Mouse (Mus musculus): ENCODE data around the gene Tdp2. TPM values are rescaled to one million over a fixed set of nuclear protein-coding genes. Genes with fewer than 3 reads are reported as not detected.

Tdp2 gene
- polyA plus RNA-seq (2012; rRNA removed), result 8.9 and 12.7 TPM in 2 replicates

GRCm38 (mm10) chr13:24831353-24832130, at the start of gene Tdp2, which contains the start of gene Acot13:
TSS of gene Tdp2 (plus strand) at chr13:24831679.
TSS of gene Acot13 (minus strand) at chr13:24831540.
- H3K4me1 ChIP-seq (ENCODE audit: control insufficient read depth, insufficient read depth, low read length), result peaks cover 12% of the 10 kb centered on the region
- peak; percentile 87 for DNase-seq
- TF ChIP-seq CTCF (IDR thresholded peaks at IDR 0.05; ENCODE audit: insufficient read depth, low read length), result no peak
- TF ChIP-seq POLR2A (IDR thresholded peaks at IDR 0.05; ENCODE audit: borderline replicate concordance, extremely low read depth, low read depth, low read length), result peak; percentile 85
- under 1% methylated on average over 89 of the region's 90 CpGs for WGBS
- peak within 1 kb of the TSS; percentile 81 for H3K4me3 ChIP-seq (replicated peaks; ENCODE audit: extremely low read depth, low read depth, low read length)

DNA sequence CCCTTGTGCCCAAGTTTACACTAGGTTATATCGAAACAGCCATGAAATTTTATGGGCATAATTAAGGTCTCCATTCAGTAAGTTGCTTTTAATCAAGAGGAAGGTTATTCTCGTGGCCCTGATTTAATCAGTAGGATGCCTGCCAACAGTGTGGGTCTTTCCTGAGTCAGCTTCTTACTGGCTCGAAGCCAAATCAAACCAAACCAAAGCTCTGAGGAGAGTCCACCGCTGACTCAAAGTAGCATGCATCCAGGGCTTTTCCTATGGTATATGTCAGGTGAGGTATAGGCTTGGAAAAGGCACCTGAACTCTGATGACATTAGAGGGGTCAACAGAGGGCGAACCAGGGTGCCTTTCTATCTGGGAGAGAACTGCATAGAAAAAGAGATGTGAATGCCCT, 49.6 kb upstream of the Tdp2 start:
- TF ChIP-seq POLR2A (IDR thresholded peaks at IDR 0.05; ENCODE audit: borderline replicate concordance, extremely low read depth, low read depth, low read length), result no peak
- TF ChIP-seq CTCF (IDR thresholded peaks at IDR 0.05; ENCODE audit: insufficient read depth, low read length), result no peak
- DNase-seq, result no peak
- WGBS, result 33% methylated on average over 5 of the region's 5 CpGs
- Histone ChIP-seq H3K4me3 (replicated peaks; ENCODE audit: extremely low read depth, low read depth, low read length) (no peak overlapping the region), H3K4me1 (ENCODE audit: control insufficient read depth, insufficient read depth, low read length) (0 out of 2 replicates have a peak, but pooled peaks cover 2% of the 10 kb centered on the region)

DNA sequence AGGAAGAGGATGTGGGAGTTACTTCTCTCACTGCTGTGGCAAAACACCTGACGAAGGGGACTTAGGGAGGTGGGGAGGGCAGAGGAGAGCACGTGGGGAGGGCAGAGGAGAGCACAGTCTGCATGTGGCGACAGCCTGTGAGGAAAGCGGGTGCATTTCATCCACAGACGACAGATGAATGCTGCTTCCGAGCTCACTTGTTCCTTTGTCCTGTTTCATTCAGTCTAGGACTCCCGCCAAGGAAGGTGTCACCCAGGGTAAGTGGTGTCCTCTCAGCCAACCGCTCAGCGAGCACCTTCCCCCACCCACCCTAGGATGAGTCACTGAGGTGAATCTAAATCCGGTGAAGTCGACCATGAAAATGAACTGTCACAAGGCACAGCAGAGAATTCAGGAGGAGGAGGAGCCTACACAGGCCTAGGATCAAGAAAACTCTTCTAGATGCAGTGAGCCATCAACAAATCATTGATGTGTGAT, 45.4 kb upstream of the Tdp2 start:
- 0 out of 2 replicates have a peak, but pooled peaks cover 2% of the 10 kb centered on the region for H3K4me1 ChIP-seq (ENCODE audit: control insufficient read depth, insufficient read depth, low read length)
- WGBS, result 53% methylated on average over 11 of the region's 11 CpGs
- DNase-seq, result no peak
- no peak for TF ChIP-seq CTCF (IDR thresholded peaks at IDR 0.05; ENCODE audit: insufficient read depth, low read length)
- no peak for TF ChIP-seq POLR2A (IDR thresholded peaks at IDR 0.05; ENCODE audit: borderline replicate concordance, extremely low read depth, low read depth, low read length)
- H3K4me3 ChIP-seq (replicated peaks; ENCODE audit: extremely low read depth, low read depth, low read length), result no peak overlapping the region

GRCm38 (mm10) chr13:24787477-24787876, 44.0 kb upstream of the Tdp2 start:
- 88% methylated on average over 5 of the region's 5 CpGs for WGBS
- TF ChIP-seq CTCF (IDR thresholded peaks at IDR 0.05; ENCODE audit: insufficient read depth, low read length), result no peak
- no peak for TF ChIP-seq POLR2A (IDR thresholded peaks at IDR 0.05; ENCODE audit: borderline replicate concordance, extremely low read depth, low read depth, low read length)

GRCm38 (mm10) chr13:24791349-24791748, 40.1 kb upstream of the Tdp2 start:
- Histone ChIP-seq H3K4me3 (replicated peaks; ENCODE audit: extremely low read depth, low read depth, low read length) (no peak overlapping the region), H3K4me1 (ENCODE audit: control insufficient read depth, insufficient read depth, low read length) (no peaks in the 10 kb centered on the region)
- 37% methylated on average over 2 of the region's 2 CpGs for WGBS
- no peak for TF ChIP-seq CTCF (IDR thresholded peaks at IDR 0.05; ENCODE audit: insufficient read depth, low read length)
- TF ChIP-seq POLR2A (IDR thresholded peaks at IDR 0.05; ENCODE audit: borderline replicate concordance, extremely low read depth, low read depth, low read length), result no peak
- peak; percentile 30 for DNase-seq

More at GRCm38 (mm10) chr13:24787477-24787876, 44.0 kb upstream of the Tdp2 start:
- Histone ChIP-seq H3K4me3 (replicated peaks; ENCODE audit: extremely low read depth, low read depth, low read length) (no peak overlapping the region), H3K4me1 (ENCODE audit: control insufficient read depth, insufficient read depth, low read length) (0 out of 2 replicates have a peak, but pooled peaks cover 2% of the 10 kb centered on the region)
- DNase-seq, result no peak

GRCm38 (mm10) chr13:24792411-24793045, 39.0 kb upstream of the Tdp2 start:
- no peaks in the 10 kb centered on the region for H3K4me1 ChIP-seq (ENCODE audit: control insufficient read depth, insufficient read depth, low read length)
- H3K4me3 ChIP-seq (replicated peaks; ENCODE audit: extremely low read depth, low read depth, low read length), result no peak overlapping the region
- WGBS, result 48% methylated on average over 9 of the region's 9 CpGs
- TF ChIP-seq CTCF (IDR thresholded peaks at IDR 0.05; ENCODE audit: insufficient read depth, low read length) (no peak), POLR2A (IDR thresholded peaks at IDR 0.05; ENCODE audit: borderline replicate concordance, extremely low read depth, low read depth, low read length) (no peak)
- no peak for DNase-seq

- no peak for TF ChIP-seq CTCF (IDR thresholded peaks at IDR 0.05; ENCODE audit: insufficient read depth, low read length)
- no peak for TF ChIP-seq POLR2A (IDR thresholded peaks at IDR 0.05; ENCODE audit: borderline replicate concordance, extremely low read depth, low read depth, low read length)
- WGBS, result 96% methylated on average over 4 of the region's 4 CpGs
- peaks cover 3% of the 10 kb centered on the region for H3K4me1 ChIP-seq (ENCODE audit: control insufficient read depth, insufficient read depth, low read length)
- H3K4me3 ChIP-seq (replicated peaks; ENCODE audit: extremely low read depth, low read depth, low read length), result no peak overlapping the region
- no peak for DNase-seq
Observed at GRCm38 (mm10) chr13:24798686-24799085, 32.8 kb upstream of the Tdp2 start.

DNA sequence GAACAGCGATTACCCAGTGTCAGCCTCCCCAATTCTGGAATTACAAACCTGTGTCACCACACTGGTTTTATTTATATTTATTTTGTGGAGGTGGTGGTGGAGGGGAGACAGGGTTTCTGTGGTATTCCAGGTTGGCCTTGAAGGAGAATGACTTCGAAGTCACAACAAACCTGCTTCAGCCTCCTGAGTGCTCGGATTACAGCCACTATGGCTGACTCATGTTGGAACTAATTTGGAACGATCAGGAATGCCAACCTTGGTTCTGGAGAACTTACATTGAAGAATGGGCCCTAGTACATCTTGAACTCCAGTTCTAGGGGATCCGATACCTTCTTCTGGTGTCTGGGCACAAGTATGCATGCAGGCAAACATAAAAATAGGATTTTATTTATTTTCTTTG, 32.1 kb upstream of the Tdp2 start:
- DNase-seq, result no peak
- 58% methylated on average over 5 of the region's 5 CpGs for WGBS
- Histone ChIP-seq H3K4me1 (ENCODE audit: control insufficient read depth, insufficient read depth, low read length) (peaks cover 9% of the 10 kb centered on the region), H3K4me3 (replicated peaks; ENCODE audit: extremely low read depth, low read depth, low read length) (no peak overlapping the region)
- TF ChIP-seq POLR2A (IDR thresholded peaks at IDR 0.05; ENCODE audit: borderline replicate concordance, extremely low read depth, low read depth, low read length) (no peak), CTCF (IDR thresholded peaks at IDR 0.05; ENCODE audit: insufficient read depth, low read length) (no peak)

DNA sequence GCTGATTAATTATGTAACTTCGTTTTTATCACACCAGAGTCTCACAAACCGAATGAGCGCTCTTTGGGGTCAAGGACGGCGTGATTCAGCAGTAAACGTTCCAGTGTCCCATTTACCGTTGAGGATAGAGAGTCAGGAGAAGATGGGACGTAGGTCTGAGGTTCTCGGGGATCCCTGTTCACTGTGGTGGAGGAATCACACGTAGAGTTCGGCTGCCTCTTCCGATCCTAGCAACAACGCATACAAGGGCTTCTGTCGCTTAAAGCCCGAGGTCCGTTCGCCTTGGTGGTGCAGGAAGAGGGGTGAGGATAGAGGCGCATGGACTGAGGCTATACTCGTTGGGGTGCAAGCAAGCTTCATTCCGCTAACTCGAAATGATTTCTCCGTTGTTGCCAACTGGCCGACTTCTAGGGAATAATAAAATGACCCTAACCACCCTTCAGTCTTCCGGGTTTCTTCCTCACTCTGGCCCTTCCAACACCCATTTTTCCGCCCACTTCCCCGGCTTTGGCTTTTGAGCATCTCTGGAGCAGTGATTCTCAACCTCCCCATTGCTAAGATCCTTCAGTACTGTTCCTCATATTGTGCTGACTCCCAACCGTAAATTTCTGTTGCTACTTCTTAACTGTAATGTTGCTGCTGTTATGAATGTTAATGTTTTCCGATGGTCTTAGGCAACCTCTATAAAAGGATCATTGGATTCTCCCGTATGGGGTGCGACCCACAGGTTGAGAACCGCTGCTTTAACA, 31.4 kb upstream of the Tdp2 start:
- TF ChIP-seq CTCF (IDR thresholded peaks at IDR 0.05; ENCODE audit: insufficient read depth, low read length), result no peak
- peak; percentile 58; the same call in 1 of the 2 replicates for TF ChIP-seq POLR2A (IDR thresholded peaks at IDR 0.05; ENCODE audit: borderline replicate concordance, extremely low read depth, low read depth, low read length)
- H3K4me3 ChIP-seq (replicated peaks; ENCODE audit: extremely low read depth, low read depth, low read length), result peak overlapping the region; percentile 92
- WGBS, result under 1% methylated on average over 31 of the region's 31 CpGs
- H3K4me1 ChIP-seq (ENCODE audit: control insufficient read depth, insufficient read depth, low read length), result peaks cover 9% of the 10 kb centered on the region
- DNase-seq, result peak; percentile 59
